Mouse (Mus musculus): ENCODE data around the gene Gm37240. TPM values are rescaled to one million over a fixed set of nuclear protein-coding genes. Genes with fewer than 3 reads are reported as not detected.
A peak's percentile ranks its signal among the peaks of the same experiment; 100 is the strongest.

The Gm37240 gene
- total RNA-seq, 2 experiments from 2014 or later, result not detected

DNA sequence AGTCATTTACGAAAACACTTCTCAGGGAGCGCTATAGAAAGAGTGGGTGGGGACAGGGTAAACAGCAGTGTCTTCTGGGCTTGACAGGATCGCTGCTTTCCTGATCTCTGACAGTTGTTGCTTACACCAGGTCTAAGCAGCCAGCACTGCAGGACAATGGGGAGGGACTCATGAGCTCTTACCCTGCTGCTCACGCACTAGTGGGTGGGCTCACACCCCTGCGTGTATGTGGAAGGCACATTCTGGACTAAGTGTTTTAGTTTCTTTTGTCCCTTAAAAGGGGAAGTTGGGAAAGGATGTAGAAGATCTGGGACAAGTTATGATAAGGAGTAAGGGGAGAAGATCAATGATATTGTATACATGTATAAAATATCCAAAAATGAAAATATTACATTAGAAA is 1354.1 kb downstream of the Gm37240 start:
- ATAC-seq (replicated peaks; ENCODE audit: low FRiP score, poor library complexity, severe bottlenecking), result no peak

DNA sequence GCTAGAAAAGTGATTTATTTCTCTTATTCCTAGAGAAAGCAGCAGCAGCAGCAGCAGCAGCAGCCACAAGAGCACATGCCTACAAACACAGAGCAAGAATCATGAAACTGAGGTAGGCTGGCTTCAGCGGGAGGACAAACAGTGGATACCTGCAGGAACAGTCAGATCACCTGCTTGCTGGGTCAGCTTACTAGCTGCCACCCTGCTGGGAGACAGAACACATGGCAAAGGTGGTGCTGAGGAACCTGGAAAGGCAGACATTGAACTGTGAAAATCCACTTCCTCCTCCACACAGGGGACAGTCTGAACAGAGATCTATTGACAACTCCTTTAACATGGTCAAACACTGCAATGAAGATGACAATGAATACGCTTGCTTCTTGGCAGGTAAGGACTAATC is 1358.3 kb downstream of the Gm37240 start:
- no peak for ATAC-seq (replicated peaks; ENCODE audit: low FRiP score, poor library complexity, severe bottlenecking)

DNA sequence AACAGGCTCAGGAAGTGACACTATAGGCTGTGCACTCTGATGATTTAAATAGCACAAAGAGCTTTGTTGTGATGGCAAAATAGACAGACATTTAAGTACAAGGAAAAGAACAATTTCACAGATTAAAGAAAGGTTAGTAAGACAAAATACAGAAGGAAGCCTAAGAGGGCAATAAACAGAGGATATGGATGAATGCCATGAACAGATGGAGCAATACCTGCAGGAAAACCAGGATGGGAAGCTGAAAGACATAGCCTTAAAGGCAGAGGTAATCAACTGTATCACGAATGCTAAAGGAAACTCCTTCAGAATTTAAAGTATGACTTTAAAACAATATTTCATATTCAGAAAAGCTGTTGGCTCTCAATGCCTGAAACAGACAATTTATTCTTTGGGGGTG is 1362.4 kb downstream of the Gm37240 start:
- ATAC-seq (replicated peaks; ENCODE audit: low FRiP score, poor library complexity, severe bottlenecking), result no peak

DNA sequence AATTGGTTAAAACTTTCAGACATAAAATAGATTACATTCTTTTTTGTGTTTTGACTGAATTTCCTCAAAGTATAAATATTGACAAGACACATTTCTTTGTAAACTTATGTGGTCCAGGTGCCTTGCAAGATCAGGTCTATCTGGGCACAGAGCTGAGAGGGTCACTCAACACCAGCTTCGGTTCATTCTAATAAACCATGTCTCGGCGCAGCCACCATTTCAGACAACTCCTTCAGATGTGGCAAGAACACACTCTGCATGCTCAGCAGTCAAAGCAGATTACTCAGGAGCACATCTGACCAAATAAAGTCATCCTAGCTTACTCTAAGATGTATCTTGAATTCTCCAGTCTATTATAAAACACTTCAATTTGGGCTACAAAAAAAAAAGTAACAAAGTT is 1371.2 kb downstream of the Gm37240 start:
- ATAC-seq (replicated peaks; ENCODE audit: low FRiP score, poor library complexity, severe bottlenecking), result no peak

DNA sequence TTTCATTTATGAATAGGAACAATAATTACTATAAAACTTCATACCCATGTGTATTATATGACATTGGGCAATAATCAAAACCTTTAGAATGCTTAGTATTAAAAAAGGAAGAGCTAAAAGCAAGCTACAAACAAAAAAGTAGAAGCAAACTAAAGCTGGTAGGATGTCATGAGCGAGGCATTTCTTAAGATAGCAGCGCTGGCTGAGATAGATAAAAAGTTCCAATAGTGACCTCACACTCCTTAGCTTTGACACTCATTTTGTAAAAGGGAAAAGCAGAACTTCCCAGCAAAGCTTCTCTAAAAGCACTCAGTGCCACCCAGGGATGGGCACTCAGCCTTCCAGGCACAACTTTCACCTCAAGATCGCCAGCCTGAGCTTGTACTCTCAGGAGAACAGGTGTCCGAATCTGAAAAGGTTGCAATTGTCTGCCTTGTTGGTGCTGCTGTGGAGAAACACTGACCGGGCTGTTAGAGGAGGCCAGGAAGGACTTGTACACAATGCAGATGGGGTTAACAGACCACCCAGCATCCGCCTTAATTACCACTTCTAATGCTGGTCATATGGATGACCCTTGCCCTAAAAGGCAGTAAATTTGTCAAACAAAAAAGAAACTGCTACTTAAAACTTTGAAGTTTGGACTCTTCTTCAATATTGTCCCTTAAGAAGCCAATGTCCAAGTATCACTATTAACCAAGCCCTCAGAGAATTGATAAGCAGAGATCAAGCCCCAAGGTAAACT is 1374.4 kb downstream of the Gm37240 start:
- no peak for ATAC-seq (replicated peaks; ENCODE audit: low FRiP score, poor library complexity, severe bottlenecking)

DNA sequence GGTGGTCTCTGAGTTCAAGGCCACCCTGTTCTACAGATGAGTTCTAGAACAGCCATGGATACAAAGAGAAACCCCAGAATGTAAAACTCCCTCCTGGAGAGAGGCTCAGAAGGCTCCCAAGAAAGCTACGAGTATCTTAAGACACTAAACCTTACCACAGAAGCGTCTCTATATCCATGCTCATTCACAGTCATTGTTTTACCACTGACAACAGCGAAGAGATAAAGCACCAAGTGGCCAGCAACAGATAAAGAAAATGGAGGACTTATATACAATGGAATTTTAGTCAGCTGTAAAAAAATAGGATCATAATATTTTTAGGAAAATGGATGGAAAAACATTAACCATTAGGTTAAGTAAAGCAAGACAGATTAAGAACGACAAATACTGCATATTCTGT is 1382.1 kb downstream of the Gm37240 start:
- ATAC-seq (replicated peaks; ENCODE audit: low FRiP score, poor library complexity, severe bottlenecking), result no peak

DNA sequence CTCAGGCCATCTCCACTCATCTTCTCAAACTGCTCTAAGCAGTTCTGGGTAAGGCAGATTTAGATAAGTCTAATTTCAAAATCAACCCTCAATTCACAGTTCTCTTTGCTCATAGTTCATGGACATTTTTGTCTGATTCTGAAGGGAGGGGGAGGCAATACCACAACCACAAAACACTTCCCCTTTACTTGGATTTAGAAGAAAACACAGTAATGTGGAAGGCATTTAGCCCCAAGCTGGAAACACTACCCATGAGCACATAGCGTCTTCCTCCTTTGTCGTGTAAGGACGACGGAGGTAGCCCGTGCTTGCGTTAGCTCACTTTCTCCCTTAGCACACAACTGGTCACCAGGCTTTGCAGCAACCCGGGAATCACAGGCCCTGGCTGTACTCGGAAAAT is 1383.0 kb downstream of the Gm37240 start:
- no peak for ATAC-seq (replicated peaks; ENCODE audit: low FRiP score, poor library complexity, severe bottlenecking)

DNA sequence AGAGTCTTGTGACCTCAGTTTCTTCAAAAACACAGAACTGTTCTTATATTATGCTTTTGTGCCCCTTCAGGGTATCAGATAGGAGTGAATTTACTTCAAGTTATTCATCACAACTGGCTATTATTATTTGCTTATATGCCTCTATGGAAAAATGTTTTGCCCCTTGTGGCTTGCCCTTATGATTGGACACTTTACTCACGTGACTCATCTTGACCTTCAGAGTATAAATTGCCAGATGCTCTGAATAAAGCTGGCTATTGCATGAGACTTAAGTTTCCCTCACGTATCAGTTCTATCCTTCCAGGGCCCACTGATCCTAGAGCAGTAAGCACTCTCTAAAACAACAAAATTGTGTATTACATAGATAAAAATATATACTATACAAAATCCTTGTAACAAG is 1385.2 kb downstream of the Gm37240 start:
- no peak for ATAC-seq (replicated peaks; ENCODE audit: low FRiP score, poor library complexity, severe bottlenecking)

DNA sequence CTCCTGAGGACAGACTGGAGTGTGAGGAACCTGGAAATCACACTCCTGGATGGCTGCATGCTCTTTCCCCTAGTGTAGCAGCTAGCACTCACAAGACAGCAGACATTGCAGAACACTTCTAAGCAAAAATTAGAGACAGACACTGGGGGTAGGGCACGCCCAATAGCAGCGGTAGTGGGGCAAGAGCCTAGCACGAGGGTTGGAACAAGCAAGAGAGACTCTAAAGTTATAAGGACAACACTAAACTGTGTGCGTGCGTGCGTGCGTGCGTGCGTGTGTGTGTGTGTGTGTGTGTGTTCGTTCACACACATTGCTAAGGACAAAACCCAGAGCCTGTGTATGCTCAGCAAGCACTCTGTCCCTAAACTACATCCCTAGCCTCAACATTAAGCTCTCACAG is 1386.8 kb downstream of the Gm37240 start:
- ATAC-seq (replicated peaks; ENCODE audit: low FRiP score, poor library complexity, severe bottlenecking), result no peak

DNA sequence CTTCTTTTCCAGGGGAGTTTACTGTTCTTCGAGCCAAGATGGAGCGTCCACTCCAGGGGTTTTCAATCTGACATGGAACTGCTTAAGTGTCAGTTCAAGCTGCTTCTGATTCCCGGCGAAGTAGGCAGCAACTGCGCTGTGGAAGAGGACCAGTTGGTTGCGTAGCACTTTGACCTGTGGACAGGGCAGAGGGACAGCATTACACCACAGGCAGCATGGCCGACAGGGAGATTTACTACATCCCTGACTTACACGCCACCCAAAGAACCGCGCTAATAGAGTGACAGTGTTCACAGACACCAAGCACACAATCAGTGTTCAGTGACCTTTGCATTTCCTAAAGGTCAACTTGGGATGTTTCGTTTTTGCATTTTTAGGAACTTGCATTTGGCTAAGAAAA is 1389.6 kb downstream of the Gm37240 start:
- ATAC-seq (replicated peaks; ENCODE audit: low FRiP score, poor library complexity, severe bottlenecking), result no peak

DNA sequence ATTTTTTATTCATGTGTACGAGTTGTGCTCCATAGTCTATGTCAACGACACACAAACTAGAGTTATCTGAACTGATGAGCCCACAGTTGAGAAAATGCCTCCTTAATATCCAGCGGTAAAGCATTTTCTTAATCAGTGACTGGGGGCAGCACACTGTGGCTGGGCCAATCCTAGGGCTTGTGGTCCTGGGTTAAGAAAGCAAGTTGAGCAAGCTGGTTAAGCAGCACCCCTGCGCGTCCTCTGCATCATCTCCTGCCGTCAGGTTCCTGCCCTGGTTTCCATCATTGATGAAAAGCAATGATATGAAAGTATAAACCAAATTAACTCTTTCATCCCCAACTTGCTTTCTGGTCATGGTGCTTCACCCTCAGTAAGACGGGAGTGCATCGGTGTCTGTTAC is 1394.7 kb downstream of the Gm37240 start:
- ATAC-seq (replicated peaks; ENCODE audit: low FRiP score, poor library complexity, severe bottlenecking), result no peak

DNA sequence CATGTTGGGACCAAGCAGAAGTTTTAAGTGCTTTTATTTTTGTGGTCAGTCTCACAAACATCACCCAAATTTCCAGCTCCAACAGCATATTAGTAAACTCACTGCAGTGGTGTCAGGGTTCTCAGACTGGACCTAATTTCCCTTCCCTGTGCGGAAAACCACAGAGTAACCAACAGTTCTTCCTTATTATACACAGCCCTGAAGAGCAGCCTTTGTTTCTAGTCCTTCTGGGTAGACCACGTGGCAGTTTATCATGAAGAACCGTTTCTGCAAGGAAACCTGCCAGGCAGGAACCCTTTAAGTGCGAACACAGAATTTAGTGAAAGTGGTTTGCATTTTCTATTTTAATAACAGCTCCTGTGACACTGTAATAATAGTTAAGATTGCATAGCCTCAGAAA is 1395.2 kb downstream of the Gm37240 start:
- ATAC-seq (replicated peaks; ENCODE audit: low FRiP score, poor library complexity, severe bottlenecking), result no peak

DNA sequence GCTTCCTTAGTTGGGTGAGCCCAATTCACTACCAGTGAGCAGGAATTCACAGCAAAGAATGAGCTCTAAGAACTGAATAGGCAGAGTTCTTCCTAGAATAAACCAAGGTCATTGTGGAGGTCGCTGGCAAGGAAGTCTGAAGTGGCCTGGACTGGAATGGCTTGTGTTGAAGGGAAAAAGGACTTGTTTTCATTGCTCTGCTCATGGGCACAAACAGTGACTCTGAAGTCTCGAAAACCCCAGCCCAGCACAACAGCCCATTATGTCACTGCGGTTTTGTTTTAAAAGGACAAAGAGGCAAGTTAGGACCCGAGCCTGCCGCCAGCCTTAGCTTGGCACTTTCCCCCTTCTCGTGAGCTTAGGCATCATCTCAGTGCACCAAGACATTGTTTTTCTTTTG is 1398.6 kb downstream of the Gm37240 start:
- no peak for ATAC-seq (replicated peaks; ENCODE audit: low FRiP score, poor library complexity, severe bottlenecking)

DNA sequence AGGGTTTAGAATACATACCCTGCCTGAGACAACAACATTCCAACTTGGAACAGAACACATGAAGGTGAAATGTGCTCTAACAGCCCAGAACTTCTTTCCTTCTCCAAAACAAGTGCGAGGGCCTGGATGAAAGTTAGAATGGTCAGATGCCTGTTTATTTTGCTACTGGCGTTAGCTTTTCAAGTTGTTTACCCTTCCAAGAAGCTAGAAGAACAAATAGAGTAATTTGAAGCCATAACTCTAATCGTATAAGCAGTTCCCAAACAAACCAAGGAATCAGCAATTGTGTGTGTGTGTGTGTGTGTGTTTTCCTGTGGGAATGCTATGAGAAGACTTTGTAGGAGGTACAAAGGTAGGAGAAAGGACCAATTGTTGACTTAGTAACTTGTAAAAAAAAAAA is 1402.4 kb downstream of the Gm37240 start:
- ATAC-seq (replicated peaks; ENCODE audit: low FRiP score, poor library complexity, severe bottlenecking), result no peak

DNA sequence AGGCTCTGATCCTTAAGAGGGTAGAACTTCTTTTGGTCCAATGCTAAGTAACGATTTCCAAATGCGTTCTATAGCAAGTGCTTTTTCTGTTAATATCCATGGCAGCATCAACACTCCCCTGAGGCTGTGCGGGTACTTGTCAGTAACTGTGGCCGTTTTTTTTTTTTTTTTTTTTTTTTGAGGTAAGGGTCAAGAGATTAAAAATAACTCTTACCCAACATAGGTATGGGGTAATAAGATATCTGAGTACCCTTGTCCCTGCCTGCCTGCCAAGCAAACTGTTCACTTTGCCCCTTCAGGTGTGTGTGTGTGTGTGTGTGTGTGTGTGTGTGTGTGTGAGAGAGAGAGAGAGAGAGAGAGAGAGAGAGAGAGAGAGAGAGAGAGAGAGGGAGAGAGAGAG is 1403.0 kb downstream of the Gm37240 start:
- ATAC-seq (replicated peaks; ENCODE audit: low FRiP score, poor library complexity, severe bottlenecking), result no peak

DNA sequence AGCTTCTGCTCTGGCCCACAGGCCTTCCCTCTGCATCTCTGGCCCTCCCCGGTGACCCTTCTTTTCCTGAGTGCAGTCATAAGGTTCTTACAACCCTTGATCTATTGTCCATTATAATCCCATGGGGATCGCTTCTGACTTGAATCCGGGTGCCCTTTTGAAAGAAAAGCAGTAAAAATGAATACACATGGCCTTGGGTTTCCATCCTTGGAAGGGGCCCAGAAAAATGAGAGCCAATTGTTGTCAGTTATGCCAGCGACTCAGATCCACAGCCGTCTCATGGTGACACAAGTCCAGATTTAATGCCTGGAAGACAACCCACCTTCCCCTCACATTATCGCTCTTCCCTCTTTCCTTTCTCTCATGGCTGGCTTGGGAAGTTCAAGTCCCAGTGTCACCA is 1405.2 kb downstream of the Gm37240 start:
- ATAC-seq (replicated peaks; ENCODE audit: low FRiP score, poor library complexity, severe bottlenecking), result no peak

DNA sequence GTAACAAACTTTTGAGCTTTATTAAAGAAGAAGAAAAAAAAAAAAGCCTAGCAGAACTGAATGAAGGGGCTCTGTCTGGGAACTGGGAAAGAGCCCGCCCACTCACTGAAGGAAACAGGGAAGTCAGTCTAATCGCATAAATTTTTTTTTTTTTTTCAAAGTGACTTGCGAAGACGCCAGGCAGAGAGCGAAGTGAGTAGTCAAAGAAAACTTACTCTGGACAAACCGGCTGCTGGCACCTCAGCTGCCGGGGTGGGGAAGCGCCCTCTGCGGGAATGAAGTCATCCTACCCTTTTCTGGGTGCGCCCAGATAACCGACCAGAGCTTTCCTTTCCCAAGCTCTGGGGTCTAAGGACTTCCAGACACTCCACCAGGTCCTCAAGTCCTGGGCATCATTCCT is 1406.2 kb downstream of the Gm37240 start:
- peak; percentile 53 for ATAC-seq (replicated peaks; ENCODE audit: low FRiP score, poor library complexity, severe bottlenecking)

DNA sequence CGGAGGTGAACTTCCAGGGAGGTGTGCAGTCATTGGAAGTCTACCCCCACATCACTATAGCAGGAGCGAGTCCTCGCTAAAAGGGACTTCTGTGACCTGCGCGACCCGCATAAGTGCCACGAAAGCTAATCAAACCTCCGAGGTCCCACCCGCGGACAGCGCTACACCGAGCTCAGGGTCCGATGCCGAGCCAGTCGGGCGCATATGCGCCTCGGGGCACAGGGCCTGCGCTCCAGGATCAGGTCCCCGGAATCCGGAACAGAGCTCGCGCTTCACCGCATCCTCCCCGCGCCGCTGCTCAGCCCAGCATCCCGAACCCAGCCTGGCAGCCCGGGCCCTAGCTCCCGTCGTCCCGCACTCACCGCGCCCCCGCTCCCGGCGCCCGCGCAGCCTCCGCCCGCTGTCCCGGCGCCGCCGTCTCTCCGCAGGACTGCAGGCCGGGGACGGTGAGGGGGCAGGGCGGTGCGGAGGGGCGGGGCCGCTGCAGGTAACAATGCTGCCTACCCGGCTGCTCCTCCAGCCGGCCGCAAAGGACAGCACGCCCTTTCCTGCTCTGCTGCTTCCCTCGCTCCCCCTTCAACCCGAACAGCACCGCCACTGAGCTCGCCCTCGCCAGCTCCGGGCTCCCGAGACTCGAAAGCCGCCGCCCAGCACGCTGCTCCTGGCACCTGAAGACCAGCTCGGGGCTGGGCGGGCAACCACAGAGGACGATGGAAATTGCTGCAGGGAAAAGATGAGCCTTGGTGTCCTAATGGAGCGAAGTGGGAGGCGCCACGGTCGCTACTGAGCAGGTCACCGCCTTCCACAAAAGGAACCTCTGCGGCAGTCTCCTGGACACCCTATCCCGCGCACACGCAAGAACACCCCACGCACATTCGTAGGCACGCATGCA is 1407.1 kb downstream of the Gm37240 start, which contains the start of gene Fhdc1:
Fhdc1 (minus strand) TSS at position 424 of the 892 bp plus-strand sequence.
- peak; percentile 40 for ATAC-seq (replicated peaks; ENCODE audit: low FRiP score, poor library complexity, severe bottlenecking)

DNA sequence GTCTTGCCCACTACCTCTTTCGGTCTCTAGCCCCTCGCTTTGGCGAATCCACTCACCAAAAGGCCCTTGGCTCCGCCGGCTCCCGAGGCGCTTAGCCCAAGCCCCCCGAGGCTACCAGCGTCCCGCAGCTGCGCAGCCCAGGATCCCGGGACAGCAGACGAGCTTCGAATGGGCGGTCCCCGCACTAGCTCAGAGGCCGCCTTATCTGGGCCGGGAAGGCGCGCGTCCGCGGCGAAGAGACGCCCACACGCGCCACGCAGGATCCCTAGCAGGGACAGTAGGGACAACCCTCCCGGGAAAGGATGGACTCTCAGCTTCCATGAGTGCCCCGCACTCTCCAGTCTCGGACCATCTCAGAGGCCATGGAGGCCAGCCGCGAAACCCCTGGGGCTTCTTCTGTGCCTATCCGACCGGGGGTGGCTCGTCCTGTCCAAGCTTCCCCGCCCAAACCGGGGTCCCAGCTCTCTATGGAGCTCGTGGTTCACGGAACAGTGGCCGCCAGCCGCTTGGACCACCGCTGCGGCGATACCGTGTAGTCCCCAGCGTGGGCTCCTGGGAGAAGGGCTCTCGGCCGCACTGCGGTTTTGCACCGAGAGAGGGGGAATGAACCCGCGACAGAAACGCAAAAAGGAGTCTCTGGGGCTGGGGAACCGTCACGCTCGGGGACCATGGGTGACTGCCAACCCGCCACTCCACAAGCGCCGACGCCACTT is 1407.9 kb downstream of the Gm37240 start:
- ATAC-seq (replicated peaks; ENCODE audit: low FRiP score, poor library complexity, severe bottlenecking), result peak; percentile 66

DNA sequence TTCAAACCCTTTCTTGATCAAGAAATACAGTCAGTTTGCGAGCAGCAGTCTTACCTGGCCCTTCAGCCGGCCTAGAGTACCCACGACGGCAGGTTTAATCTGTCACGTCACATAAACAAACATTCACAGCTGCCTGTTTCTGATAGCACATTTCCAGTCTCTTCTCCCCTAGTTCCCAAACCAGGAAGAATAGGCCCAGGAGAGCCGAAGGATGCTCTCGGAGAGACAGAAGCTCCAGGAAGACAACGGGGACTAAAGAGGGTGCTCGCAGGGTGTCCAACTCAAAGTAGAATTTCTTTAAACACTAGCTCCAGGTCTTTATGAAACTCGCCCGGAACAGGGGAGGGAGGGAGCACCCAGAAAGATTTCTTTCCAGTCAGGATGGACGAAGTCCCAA is 1408.4 kb downstream of the Gm37240 start:
- ATAC-seq (replicated peaks; ENCODE audit: low FRiP score, poor library complexity, severe bottlenecking), result peak; percentile 44

DNA sequence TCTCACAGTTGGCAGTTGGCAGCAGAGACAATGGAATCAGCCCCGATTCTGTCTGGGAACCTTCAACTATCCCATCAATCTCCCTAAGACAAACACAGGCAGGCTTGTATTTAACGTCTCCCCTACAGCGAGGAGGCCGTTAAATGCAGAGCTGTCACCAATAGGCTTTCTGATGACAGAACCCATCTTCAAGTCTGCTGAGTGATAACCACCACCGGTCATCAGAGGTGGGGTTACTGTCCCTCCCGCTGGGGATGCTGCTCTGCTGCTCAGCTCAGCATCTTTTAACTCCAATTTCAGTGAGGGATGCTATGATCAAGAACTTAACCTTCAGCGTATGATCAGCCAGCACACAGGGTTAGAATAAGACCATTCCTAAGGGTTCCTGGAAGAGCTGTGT is 1409.1 kb downstream of the Gm37240 start:
- ATAC-seq (replicated peaks; ENCODE audit: low FRiP score, poor library complexity, severe bottlenecking), result peak; percentile 48

Data from erythroblast, adult 5-6 weeks (primary cell).